Comparison of ENCODE assay signal across 19 mouse cellular contexts in the genomic region with DNA sequence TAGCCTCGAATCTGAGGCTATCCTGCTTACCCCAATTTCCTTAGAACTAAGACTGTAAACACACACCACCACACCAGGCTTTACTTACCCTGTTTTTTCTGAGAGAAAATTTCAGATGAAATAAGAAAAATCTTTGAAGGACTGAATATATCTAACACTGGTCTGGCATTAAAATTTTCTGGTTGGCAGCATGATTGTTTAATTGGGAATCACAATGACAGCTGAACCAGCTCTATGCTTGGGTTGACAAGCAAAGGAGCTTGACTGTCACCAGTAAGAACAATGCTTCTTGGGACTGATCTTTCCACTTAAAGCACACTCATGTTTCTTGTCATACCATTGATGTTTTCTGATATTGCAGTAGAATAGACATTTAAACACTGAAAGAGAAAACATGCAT.
DNase-seq lines count a peak whose midpoint lies in the region; ATAC-seq and TF ChIP-seq lines count a peak whose summit lies in the region.
"Had no signal": no experiment of that assay in that cellular context is flagged by ENCODE, and none has a peak within 500 bp of the region (broad histone marks: within the 10 kb centered on the region; RNA-seq: fewer than 3 reads in every experiment).

No protein-coding gene starts in this region.

- peak; percentile 11 for DNase-seq in Muller cell, postnatal 12 days (ENCODE audit: inconsistent ontology term)
- DNase-seq in brain, embryonic 14.5 days (ENCODE audit: low read depth) = peak; percentile 17
- peak; percentile 82 for DNase-seq in retina, postnatal 1 day
- DNase-seq in thymus, adult 2 months = no peak
- DNase-seq: adrenal gland, adult 8-10 months; adrenal gland, postnatal 25 days; cerebellum, adult 11-12 months; cerebellum, adult 2 months; cerebellum, adult 9-10 months; cerebellum, postnatal 10 days; cerebellum, postnatal 25 days; forebrain, postnatal 0 days had no signal

- no peak for ATAC-seq in granulocyte monocyte progenitor cell, adult 5-6 weeks (replicated peaks; ENCODE audit: poor library complexity, severe bottlenecking)
- ATAC-seq: activated CD4-positive, CD25-positive, alpha-beta regulatory T cell, adult 4 months; forebrain, embryonic 13.5 days; forebrain, embryonic 15.5 days; forebrain, postnatal 0 days; Patski had no signal

- no peak overlapping the region for H3K27ac ChIP-seq in thymus, adult 2 months (ENCODE audit: control insufficient read depth, insufficient read depth, low read length)
- H3K27ac ChIP-seq: embryonic facial prominence, embryonic 10.5 days; embryonic facial prominence, embryonic 12.5 days; forebrain, embryonic 13.5 days; forebrain, embryonic 15.5 days had no signal

- no peak for TF ChIP-seq CTCF in brain, embryonic 14.5 days (IDR thresholded peaks at IDR 0.05; ENCODE audit: borderline replicate concordance, extremely low read depth, insufficient read depth, insufficient read length)
- no peak for TF ChIP-seq CTCF in thymus, adult 2 months (IDR thresholded peaks at IDR 0.05; ENCODE audit: borderline replicate concordance, control insufficient read depth, extremely low read depth, insufficient read depth, low read length, poor library complexity)

- no peak overlapping the region for H3K4me3 ChIP-seq in thymus, adult 2 months (ENCODE audit: control insufficient read depth, insufficient read depth, low read length)
- H3K4me3 ChIP-seq: embryonic facial prominence, embryonic 10.5 days; embryonic facial prominence, embryonic 12.5 days; forebrain, embryonic 13.5 days; forebrain, embryonic 15.5 days had no signal

- no peaks in the 10 kb centered on the region for H3K4me1 ChIP-seq in thymus, adult 2 months (replicated peaks; ENCODE audit: control insufficient read depth, insufficient read depth, low read length)
- H3K4me1 ChIP-seq: embryonic facial prominence, embryonic 10.5 days; embryonic facial prominence, embryonic 12.5 days; forebrain, embryonic 13.5 days; forebrain, embryonic 15.5 days had no signal

- WGBS in thymus, adult 2 months = 69% methylated on average over 1 of the region's 1 CpGs

- H3K36me3 ChIP-seq in thymus, adult 2 months (ENCODE audit: control insufficient read depth, insufficient read depth, low read length) = no peaks in the 10 kb centered on the region
- H3K36me3 ChIP-seq: embryonic facial prominence, embryonic 10.5 days; embryonic facial prominence, embryonic 12.5 days; forebrain, embryonic 15.5 days had no signal

- TF ChIP-seq POLR2A in brain, embryonic 14.5 days (IDR thresholded peaks at IDR 0.05; ENCODE audit: borderline replicate concordance, extremely low read depth, insufficient read depth, insufficient read length, poor library complexity, severe bottlenecking) = no peak
- no peak for TF ChIP-seq POLR2A in thymus, adult 2 months (IDR thresholded peaks at IDR 0.05; ENCODE audit: control insufficient read depth, extremely low read depth, insufficient read depth, low read length, poor library complexity)

- H3K27me3 ChIP-seq in thymus, adult 2 months (ENCODE audit: control insufficient read depth, insufficient read depth, low read length) = no peaks in the 10 kb centered on the region
- H3K27me3 ChIP-seq: embryonic facial prominence, embryonic 12.5 days; forebrain, embryonic 13.5 days; forebrain, embryonic 15.5 days; Patski had no signal
